Mouse (Mus musculus): ENCODE data around the gene Olfr912.

The Olfr912 gene

GRCm38 (mm10) chr9:38579878-38580277 lies at the start of gene Olfr912:
TSS of gene Olfr912 (plus strand) at chr9:38580178.
- no peak for DNase-seq (ENCODE audit: low read depth, low spot score)

- no peak for DNase-seq (ENCODE audit: low read depth, low spot score)
Observed at GRCm38 (mm10) chr9:38537549-38537948, 42.4 kb upstream of the Olfr912 start, which contains the start of gene Olfr910. TSS of gene Olfr910 (plus strand) at chr9:38537849.

GRCm38 (mm10) chr9:38591056-38591455 lies 11.1 kb downstream of the Olfr912 start:
- no peak for DNase-seq (ENCODE audit: low read depth, low spot score)

- DNase-seq (ENCODE audit: low read depth, low spot score): no peak
Observed at GRCm38 (mm10) chr9:38592459-38592858, 12.5 kb downstream of the Olfr912 start, which contains the start of gene Olfr913. TSS of gene Olfr913 (plus strand) at chr9:38592759.

GRCm38 (mm10) chr9:38604802-38605201 lies 24.8 kb downstream of the Olfr912 start, which contains the start of gene Olfr914:
TSS of gene Olfr914 (plus strand) at chr9:38605102.
- DNase-seq (ENCODE audit: low read depth, low spot score): no peak

- no peak for DNase-seq (ENCODE audit: low read depth, low spot score)
Observed at GRCm38 (mm10) chr9:38632406-38632805, 52.4 kb downstream of the Olfr912 start.

Data from CD4-positive, CD25-positive, alpha-beta regulatory T cell, adult 2 months (primary cell).